Mouse (Mus musculus): ENCODE results near the gene Cd200r3. TPM values are rescaled to one million over a fixed set of nuclear protein-coding genes. Genes with fewer than 3 reads are reported as not detected.

Gene Cd200r3
- total RNA-seq (2015) (47.9 and 51.3 TPM in 2 replicates), total RNA-seq (2017) (38.5 and 47.3 TPM in 2 replicates)

- ATAC-seq (ENCODE audit: poor library complexity, severe bottlenecking): no peak
Measured at GRCm38 (mm10) chr16:44943468-44943867, at the start of gene Cd200r3. Gene Cd200r3 (plus strand): TSS chr16:44943678.

GRCm38 (mm10) chr16:44932016-44932415 lies 11.5 kb upstream of the Cd200r3 start:
- no peak for ATAC-seq (ENCODE audit: poor library complexity, severe bottlenecking)

- ATAC-seq (ENCODE audit: poor library complexity, severe bottlenecking): peak; percentile 97
Measured at GRCm38 (mm10) chr16:44951360-44952114, 8.1 kb downstream of the Cd200r3 start.

DNA sequence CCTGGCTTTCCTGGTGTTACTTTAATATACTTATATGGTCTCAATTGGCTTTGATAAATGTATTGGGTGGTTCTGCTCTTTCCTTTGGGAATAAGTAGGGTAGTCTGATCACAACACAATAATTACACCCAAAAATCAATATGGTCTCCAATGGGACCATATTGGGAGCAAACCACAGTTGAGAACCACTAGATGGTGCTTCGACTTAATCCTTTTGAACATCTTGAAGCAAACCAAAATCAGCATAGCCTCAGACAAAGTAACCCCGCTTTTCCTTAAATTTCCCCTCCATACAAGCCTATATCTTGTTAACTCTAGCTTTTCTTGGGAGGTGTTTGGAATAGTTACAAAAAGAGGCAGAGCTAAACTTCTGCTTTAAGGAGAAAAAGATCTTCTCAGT lies 18.8 kb downstream of the Cd200r3 start:
- peak; percentile 12 for ATAC-seq (ENCODE audit: poor library complexity, severe bottlenecking)

DNA sequence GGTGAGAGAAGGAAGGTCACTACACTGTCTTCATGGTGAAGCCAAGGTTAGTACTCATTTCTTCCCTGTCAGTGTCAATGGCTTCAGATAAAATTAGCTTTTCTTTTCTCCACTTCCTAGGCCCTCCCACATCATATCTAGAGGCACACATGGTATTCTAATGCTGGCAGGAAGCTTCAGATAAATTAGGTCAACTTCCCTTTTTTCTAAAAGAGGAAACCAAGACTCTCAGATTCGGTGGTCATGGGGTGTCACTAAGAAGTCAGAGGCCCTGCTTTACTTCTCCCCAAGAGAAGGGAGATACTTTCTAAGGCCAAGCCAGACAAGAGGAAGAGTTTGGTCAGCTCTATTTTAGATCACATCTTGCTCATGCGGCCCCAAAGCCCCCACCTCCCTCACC lies 19.3 kb downstream of the Cd200r3 start:
- ATAC-seq (ENCODE audit: poor library complexity, severe bottlenecking): peak; percentile 91

- ATAC-seq (ENCODE audit: poor library complexity, severe bottlenecking): no peak
Measured at GRCm38 (mm10) chr16:44964526-44965374, 21.3 kb downstream of the Cd200r3 start.

- no peak for ATAC-seq (ENCODE audit: poor library complexity, severe bottlenecking)
Measured at GRCm38 (mm10) chr16:44965428-44965827, 21.9 kb downstream of the Cd200r3 start.

- ATAC-seq (ENCODE audit: poor library complexity, severe bottlenecking): no peak
Measured at GRCm38 (mm10) chr16:44965890-44966289, 22.4 kb downstream of the Cd200r3 start.

GRCm38 (mm10) chr16:44966891-44967290 lies 23.4 kb downstream of the Cd200r3 start:
- ATAC-seq (ENCODE audit: poor library complexity, severe bottlenecking): no peak

DNA sequence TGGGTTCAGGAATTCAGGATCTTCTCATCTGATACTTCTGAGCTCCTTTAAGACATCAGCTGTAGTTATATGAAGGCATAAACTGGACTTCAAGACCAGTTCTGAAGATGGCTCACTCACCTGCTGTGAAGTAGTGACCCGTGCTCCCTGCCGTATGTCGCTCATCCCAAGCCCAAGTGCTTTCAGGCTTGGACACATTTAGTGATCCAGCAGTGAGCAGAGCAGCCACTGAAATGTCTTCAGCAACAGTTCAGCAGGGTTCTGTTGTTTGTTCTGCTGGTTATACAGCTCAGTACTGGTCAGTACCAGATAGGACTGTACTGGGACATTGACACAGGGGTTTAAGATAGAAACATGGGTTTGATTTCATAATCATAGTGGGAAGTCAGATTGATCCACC lies 24.6 kb downstream of the Cd200r3 start:
- ATAC-seq (ENCODE audit: poor library complexity, severe bottlenecking): no peak

DNA sequence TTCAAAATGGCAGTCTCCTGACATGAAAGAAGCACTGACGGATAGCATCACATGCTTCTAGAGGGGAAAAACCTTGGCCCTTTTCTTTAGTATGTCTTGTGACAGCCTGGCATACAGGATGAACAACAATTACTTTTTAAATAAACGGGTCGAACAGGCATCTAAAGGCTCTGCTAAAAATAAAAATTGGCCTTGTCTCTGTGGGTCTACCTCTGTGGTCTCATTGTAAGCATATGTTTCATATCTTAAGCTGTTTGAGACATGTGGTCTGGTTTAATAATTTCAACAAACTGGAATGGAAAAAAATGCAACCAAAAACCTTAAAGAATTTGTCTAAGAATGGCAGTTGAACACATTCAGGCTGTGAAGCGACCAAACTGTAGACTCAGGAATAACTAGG lies 27.4 kb downstream of the Cd200r3 start:
- ATAC-seq (ENCODE audit: poor library complexity, severe bottlenecking): no peak

GRCm38 (mm10) chr16:44974042-44974441 lies 30.6 kb downstream of the Cd200r3 start:
- ATAC-seq (ENCODE audit: poor library complexity, severe bottlenecking): no peak

DNA sequence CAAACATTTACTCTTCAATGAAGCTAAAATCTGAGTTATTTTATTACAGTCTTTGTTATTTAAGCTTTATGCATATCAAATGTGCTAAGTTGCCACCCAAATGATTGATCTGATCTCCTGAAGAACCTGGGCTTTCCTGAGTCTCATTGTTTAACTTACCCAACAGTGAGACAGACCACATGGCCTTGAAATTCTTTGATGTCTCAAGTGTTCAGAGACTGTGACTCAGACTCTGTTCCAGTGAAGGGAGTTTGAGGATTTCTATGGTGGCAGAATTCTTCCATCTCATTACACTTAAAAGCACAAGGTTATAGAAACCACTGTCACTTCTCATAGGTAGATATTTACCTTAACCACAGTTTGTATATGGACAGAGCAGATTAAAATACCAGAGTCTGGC lies 32.6 kb downstream of the Cd200r3 start:
- no peak for ATAC-seq (ENCODE audit: poor library complexity, severe bottlenecking)

GRCm38 (mm10) chr16:44976892-44977633 lies 33.6 kb downstream of the Cd200r3 start:
- ATAC-seq (ENCODE audit: poor library complexity, severe bottlenecking): no peak

DNA sequence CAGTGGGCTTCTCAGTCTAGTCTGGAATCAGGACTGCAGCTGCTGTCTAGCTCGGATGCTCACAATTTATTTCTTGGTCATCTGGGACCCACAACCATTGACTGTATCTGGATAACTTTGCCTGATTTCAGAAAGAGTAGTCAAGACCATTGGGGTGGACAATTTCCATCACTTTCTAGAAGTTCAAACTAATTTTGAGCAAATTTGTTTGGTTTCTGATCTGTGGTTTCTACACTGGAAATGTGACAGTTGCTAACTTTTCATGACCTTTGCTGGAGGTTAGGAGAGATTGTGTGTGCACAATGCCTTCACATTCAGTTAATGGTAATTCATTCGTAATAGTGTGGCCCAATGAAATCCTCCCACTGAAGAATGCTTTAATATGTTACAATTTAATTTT lies 34.7 kb downstream of the Cd200r3 start:
- no peak for ATAC-seq (ENCODE audit: poor library complexity, severe bottlenecking)

DNA sequence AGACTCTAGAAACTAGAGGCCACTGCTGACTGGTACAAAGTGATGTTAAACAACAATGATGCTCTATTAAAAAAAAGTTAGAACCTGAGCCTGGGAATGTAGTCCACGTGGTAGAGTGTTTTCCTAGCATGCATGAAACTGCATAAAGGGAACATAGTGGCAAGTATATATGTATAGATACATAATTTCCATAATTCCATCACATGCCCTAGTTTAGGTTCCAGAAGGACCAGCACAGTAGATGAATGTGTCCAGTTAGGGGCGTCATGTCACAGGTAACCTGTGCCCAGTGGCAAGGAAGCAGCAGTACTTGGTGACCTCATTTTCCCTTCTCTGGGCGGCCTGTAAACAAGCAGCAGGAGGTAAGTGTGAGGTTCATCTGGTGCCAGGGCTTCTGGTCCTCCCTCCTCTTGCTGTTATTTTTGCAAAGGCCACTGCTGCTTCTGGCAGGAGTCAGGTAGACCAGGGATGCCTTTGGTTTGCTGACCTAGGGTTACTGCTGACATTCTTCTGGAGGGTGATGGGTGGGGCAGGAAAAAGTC lies 35.9 kb downstream of the Cd200r3 start:
- no peak for ATAC-seq (ENCODE audit: poor library complexity, severe bottlenecking)

- ATAC-seq (ENCODE audit: poor library complexity, severe bottlenecking): no peak
Measured at GRCm38 (mm10) chr16:44982972-44983371, 39.5 kb downstream of the Cd200r3 start.

- ATAC-seq (ENCODE audit: poor library complexity, severe bottlenecking): no peak
Measured at GRCm38 (mm10) chr16:44983379-44984060, 40.0 kb downstream of the Cd200r3 start.

- ATAC-seq (ENCODE audit: poor library complexity, severe bottlenecking): no peak
Measured at GRCm38 (mm10) chr16:44984111-44984510, 40.6 kb downstream of the Cd200r3 start.

GRCm38 (mm10) chr16:44984925-44985324 lies 41.4 kb downstream of the Cd200r3 start:
- ATAC-seq (ENCODE audit: poor library complexity, severe bottlenecking): peak; percentile 60
